Mouse (Mus musculus): ENCODE results near the gene Txnip.

GRCm38 (mm10) chr3:96568605-96569004 lies 10.8 kb downstream of the Txnip start:
- TF ChIP-seq MAX (IDR thresholded peaks at IDR 0.05) (no peak), CTCF (IDR thresholded peaks at IDR 0.05; ENCODE audit: control insufficient read depth, insufficient read depth, insufficient read length) (no peak), MYOG (IDR thresholded peaks at IDR 0.05; ENCODE audit: control insufficient read depth, extremely low read depth, insufficient read length) (no peak), USF1 (IDR thresholded peaks at IDR 0.05; ENCODE audit: low read depth) (no peak), FOSL1 (IDR thresholded peaks at IDR 0.05; ENCODE audit: insufficient read depth, low read length, poor library complexity, severe bottlenecking) (no peak), MYOD1 (IDR thresholded peaks at IDR 0.05; ENCODE audit: control insufficient read depth, insufficient read length, low read depth) (no peak)
